Mouse (Mus musculus) CD4-positive helper T cell, adult 2 months (primary cell): Measurements from ENCODE around the gene Retn.

Experiments used
- DNase-seq: peaks from one replicate; pipeline ENCODE4 v3.0.0-alpha.2; 2012; ENCODE audit warnings: low read depth, missing footprints, low spot score

Gene Retn

GRCm38 (mm10) chr8:3660889-3661288 lies 5.3 kb downstream of the Retn start:
- DNase-seq: no peak

DNA sequence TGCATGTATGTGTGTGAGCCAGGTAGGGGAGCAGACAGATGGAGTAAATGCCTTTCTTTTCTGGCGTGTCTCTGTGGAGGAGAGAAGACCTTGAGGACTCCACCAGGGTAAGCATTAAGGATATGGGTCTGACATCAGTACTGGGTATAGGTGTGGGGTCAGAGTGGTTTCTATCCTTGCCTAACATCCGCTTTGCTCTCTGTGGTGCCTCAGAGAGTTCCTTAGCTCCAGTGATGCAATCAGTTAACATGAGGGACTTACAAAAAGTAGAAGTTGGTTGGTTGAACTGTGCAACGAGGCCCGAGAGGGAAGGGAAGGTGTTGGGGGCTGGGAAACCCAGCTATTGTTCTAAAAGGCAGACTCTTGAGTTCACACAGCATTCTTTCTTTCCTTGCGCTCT lies 8.8 kb downstream of the Retn start:
- DNase-seq: no peak

- DNase-seq: no peak
Observed at GRCm38 (mm10) chr8:3665507-3665906, 9.9 kb downstream of the Retn start, which contains the start of gene Mcemp1. Gene Mcemp1 (plus strand): TSS chr8:3665754.

GRCm38 (mm10) chr8:3670388-3670787 lies 14.8 kb downstream of the Retn start:
- DNase-seq: peak; percentile 34

GRCm38 (mm10) chr8:3671980-3672491 lies 16.5 kb downstream of the Retn start, which contains the start of gene Fcor:
Gene Fcor (minus strand): TSS chr8:3672362.
- DNase-seq: peak; percentile 82

- DNase-seq: no peak
Observed at GRCm38 (mm10) chr8:3674671-3675070, 19.1 kb downstream of the Retn start.

- DNase-seq: peak; percentile 94
Observed at GRCm38 (mm10) chr8:3676131-3676992, 20.8 kb downstream of the Retn start, which contains the start of gene Trappc5. Gene Trappc5 (plus strand): TSS chr8:3676299.

DNA sequence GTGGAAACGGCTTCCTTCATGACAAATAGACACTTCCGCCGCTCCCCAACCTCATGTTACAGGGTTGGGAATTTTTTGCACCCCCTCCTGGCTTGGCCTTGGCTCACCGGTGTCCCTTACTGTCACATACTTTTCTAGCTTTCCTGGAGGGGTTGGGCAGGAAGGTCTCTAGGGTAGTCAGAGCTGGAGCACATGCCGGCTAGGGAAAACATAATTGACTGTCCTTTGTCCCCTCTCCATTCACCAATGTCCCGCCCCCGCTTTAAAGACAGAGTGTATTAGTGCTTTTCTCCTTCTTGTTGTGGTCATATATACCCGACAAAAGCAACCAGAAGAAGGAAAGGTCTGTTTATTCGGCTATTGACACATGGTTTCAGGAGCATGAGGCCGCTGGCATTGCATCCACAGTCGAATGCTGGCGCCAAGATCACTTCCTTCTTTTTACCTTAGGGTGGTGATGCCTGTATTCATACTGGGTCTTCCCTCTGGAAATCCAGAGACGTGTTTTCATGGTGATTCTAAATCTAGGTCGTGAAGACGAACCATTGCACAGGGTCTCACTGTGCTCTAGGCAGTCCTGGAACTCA lies 21.5 kb downstream of the Retn start:
- DNase-seq: no peak

DNA sequence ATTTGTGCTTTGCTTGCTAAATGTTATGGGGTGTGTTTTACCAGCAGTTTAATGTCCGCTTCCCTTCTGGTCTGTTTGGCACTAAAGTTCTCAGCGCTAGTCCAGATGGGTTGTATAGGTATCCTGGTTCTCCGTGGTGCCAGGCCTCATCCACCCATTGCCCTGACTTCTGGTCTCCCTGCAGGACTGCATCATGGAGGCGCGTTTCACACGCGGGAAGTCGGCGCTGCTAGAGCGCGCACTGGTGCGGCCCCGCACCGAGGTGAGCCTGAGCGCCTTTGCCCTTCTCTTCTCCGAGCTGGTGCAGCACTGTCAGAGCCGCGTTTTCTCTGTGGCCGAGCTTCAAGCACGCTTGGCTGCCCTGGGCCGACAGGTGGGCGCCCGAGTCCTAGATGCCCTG lies 23.3 kb downstream of the Retn start:
- no peak for DNase-seq

DNA sequence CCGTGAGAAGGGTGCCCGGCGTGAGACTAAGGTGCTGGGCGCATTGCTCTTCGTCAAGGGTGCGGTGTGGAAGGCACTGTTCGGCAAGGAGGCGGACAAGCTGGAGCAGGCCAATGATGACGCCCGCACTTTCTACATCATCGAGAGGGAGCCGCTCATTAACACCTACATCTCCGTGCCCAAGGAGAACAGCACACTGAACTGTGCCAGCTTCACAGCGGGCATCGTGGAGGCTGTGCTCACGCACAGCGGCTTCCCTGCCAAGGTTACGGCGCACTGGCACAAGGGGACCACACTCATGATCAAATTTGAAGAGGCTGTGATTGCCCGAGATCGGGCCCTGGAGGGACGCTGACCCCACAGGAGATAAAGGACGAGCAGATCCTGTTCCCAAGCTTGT lies 23.7 kb downstream of the Retn start:
- DNase-seq: no peak

DNA sequence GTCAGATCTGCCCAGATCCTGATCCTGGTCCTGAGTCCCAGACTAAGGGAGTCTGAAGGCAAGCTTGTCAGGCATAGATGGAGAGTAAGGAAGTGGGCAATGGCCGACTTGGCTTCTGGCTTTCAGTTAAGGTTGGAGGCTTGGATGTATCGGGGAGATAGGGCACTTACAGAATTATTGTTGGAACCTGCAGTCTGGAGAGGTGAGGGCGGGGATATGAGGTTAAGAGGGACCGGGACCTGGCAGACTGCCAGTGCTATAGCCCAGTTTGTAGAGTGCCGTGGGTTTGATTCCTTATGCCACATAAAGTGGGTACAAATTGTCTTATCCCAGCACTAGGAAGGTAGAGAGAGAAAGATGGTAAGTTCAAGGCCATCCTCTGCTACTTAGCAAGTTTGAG lies 24.1 kb downstream of the Retn start:
- DNase-seq: no peak

- no peak for DNase-seq
Observed at GRCm38 (mm10) chr8:3682435-3682834, 26.9 kb downstream of the Retn start.

GRCm38 (mm10) chr8:3683408-3684176 lies 28.0 kb downstream of the Retn start:
- no peak for DNase-seq

GRCm38 (mm10) chr8:3684530-3684929 lies 29.0 kb downstream of the Retn start:
- no peak for DNase-seq

DNA sequence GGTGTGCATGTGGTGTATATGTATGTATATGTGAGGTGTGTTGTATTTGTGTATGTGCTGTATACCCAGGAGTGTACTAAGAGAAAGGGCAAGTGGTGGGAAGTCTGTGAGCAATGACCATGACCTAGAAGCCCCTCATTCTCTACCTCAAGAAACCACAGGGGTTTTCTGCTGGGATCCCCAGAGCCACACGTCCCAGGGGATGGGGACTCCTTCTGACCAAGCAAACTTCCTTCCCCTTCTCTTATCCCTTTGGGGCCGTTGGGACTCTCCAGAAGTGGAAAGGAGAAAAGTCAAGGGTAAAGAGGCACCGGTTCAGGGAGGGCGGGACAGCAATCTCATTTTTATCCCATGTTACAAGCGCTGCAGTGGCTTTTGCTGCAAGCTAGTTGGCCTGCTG lies 29.9 kb downstream of the Retn start:
- DNase-seq: no peak

DNA sequence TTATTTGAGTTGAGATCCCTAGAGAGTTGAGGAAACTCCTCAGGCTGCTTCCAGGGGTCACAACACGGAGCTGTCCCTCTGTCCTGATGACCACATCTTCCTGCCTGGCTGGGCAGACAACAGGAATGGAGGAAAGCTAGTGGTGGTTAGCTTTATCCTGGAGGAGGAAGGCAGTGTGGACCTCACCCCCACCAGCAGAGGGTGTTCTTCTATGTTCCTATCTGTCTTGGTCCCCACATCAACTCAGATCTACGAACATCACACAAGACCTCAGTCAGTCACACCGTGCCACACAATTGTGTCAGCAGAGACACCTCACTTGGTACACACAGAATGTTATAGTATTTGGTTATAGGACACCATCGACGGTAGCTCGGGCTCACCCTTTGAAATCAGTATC lies 32.0 kb downstream of the Retn start:
- DNase-seq: no peak

DNA sequence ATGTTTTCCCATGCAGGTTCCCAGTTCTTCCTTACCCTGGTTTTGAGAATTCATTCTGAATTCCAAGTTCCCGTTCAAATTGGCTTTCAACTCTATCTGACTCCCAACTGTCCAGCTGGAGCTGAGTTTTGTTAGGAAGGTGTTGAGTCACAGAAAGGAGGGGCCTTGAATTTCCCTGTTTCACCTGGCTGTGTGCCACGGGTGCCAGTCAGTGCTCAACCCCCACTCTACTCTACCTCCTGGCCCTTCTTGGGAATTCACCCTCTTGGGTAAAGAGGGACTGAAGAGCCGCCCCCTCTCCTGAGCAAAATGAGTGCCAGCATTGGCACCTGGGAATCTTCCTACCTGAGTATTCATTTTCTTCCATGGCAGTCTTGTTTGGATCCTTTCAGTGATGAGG lies 35.2 kb downstream of the Retn start:
- DNase-seq: no peak

GRCm38 (mm10) chr8:3694121-3694520 lies 38.6 kb downstream of the Retn start, which contains the start of gene Fcer2a:
Gene Fcer2a (minus strand): TSS chr8:3694175.
- no peak for DNase-seq

DNA sequence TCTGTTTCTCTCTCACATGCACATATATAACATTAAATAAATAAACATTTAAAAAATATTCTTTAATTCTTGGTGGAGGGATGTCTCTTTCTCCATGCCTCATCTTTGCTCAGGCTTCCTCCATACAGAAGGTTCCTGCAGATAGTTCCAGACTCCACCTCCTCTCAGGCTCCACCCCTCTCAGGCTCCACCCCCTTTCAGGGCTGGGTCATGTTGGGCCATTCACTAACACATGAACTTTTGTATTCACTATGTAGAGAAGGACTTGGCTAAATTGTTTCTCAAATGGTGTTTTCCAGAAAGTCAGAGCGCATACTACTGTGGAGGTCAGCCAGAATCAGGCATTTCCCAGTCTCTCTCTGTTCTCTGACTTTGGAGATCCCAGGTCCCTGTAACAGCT lies 45.9 kb downstream of the Retn start:
- DNase-seq: no peak

DNA sequence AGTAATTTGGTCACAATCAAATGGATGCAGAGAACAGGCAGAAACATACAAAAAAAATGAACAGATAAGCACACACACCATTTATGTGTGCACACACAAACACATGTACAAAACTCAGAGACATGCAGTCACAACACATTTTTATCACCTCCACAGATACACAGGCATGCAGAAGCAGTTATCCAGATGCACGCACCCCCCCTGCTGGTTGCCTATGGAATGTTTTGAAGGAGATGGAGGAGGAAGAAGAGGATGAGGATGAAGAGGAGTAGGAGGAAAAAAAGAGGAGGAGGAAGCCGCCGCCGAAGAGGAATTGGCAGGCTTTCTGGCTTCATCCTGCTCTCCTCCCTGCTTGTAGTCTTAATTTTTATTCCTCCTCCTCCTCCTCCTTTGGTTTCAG lies 50.1 kb downstream of the Retn start:
- no peak for DNase-seq

DNA sequence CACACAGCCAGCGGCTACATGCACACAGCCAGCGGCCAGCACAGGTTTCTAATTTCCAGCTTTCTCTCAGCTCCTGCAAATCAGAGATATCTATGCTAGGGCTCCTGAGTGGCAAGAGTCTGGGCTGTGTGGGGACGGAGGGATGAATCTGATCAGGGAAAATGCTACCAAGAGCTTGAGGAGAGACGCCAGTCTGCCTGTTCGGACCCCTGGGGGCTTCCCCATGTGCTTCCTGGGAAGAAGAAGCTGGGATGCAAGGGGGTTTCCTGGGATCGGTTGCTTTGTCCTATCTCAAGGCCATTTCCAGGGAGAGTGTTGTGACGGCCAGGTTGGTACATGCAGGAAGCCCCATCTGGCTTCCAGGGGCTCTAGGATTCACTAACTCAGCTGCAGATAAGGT lies 52.0 kb downstream of the Retn start:
- DNase-seq: no peak
